In the genomic region with DNA sequence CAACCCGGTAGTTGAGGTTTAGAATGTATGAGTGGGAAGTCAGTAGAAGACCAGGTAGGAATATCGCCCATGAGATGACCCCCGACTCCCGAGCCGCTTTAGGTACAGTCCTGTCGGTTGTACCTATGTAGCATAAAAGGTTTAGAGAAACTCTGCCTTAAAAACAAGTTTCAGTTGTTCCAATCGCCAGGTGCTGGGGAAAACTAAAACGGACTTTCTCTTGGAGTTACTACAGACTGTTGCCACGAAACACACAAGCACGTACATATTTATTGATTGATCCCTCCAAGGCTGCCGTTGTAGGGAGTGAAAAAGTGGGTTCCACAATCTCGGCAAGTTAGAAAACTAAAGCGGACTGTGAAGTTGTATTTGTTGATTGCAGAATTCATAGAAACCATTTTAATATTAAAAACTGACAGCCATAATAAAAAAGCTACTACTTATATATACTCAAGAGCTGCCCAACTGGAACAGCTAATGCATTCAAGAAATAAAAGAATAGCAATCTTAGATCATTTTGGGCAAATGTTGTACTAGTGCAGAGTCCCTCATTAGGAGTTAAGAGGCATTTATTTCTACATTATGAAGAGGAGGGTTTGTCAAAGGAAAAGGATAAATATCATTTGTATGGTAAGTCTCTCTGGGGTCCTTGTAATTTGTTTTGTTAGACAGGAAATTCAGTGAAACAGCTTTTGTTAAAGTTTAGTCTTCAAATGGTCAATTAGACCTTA, we compare ENCODE assay signal across 7 mouse cellular contexts. TPM values are rescaled to one million over a fixed set of nuclear protein-coding genes. Genes with fewer than 3 reads are reported as not detected.
DNase-seq lines count a peak whose midpoint lies in the region; ATAC-seq lines count a peak whose summit lies in the region.

No protein-coding gene starts in this region.

- WGBS in neural tube, embryonic 11.5 days = 7% methylated on average over 13 of the region's 13 CpGs
- WGBS in embryonic facial prominence, embryonic 14.5 days = 5% methylated on average over 13 of the region's 13 CpGs
- 1% methylated on average over 13 of the region's 13 CpGs for WGBS in large intestine, adult 2 months
- 4% methylated on average over 13 of the region's 13 CpGs for WGBS in stomach, embryonic 14.5 days

- H3K36me3 ChIP-seq in neural tube, embryonic 11.5 days (ENCODE audit: control insufficient read depth, insufficient read depth, low read length) = no peaks in the 10 kb centered on the region
- H3K36me3 ChIP-seq in embryonic facial prominence, embryonic 14.5 days (ENCODE audit: control insufficient read depth, insufficient read depth, low read length) = no peaks in the 10 kb centered on the region
- H3K36me3 ChIP-seq in stomach, embryonic 14.5 days (ENCODE audit: control insufficient read depth, insufficient read depth, low read length) = no peaks in the 10 kb centered on the region; the same call in none of the 2 replicates

- no peak for DNase-seq in neural tube, embryonic 11.5 days (ENCODE audit: low spot score)
- DNase-seq in neural tube, embryonic 10.5 days (ENCODE audit: extremely low spot score, low spot score) = no peak
- DNase-seq in embryonic facial prominence, embryonic 14.5 days (ENCODE audit: low spot score) = peak; percentile 6
- DNase-seq in large intestine, adult 2 months (ENCODE audit: low read depth, low spot score) = peak; percentile 4
- no peak for DNase-seq in left cerebral cortex, adult 9 months (ENCODE audit: low spot score in 2 of 2)

- peak overlapping the region; percentile 55 for H3K4me2 ChIP-seq in neural tube, embryonic 11.5 days (ENCODE audit: low read depth)
- peak overlapping the region; percentile 61 for H3K4me2 ChIP-seq in embryonic facial prominence, embryonic 14.5 days (ENCODE audit: low read depth, low read length)
- H3K4me2 ChIP-seq in stomach, embryonic 14.5 days (replicated peaks; ENCODE audit: low read depth, low read length) = peak overlapping the region; percentile 76

- H3K27ac ChIP-seq in neural tube, embryonic 11.5 days (ENCODE audit: low read depth, low read length) = peak overlapping the region; percentile 97; the same call in 1 of the 2 replicates
- peak overlapping the region; percentile 97 for H3K27ac ChIP-seq in embryonic facial prominence, embryonic 14.5 days (replicated peaks; ENCODE audit: low read depth, low read length)
- peak overlapping the region; percentile 88; the same call in 1 of the 2 replicates for H3K27ac ChIP-seq in stomach, embryonic 14.5 days (ENCODE audit: low read length)

- H3K4me3 ChIP-seq in neural tube, embryonic 11.5 days (ENCODE audit: low read depth, low read length) = peak overlapping the region; percentile 86
- peak overlapping the region; percentile 90 for H3K4me3 ChIP-seq in embryonic facial prominence, embryonic 14.5 days (ENCODE audit: low read depth, low read length)
- H3K4me3 ChIP-seq in stomach, embryonic 14.5 days (ENCODE audit: low read depth, low read length) = peak overlapping the region; percentile 98

- no peaks in the 10 kb centered on the region for H3K9me3 ChIP-seq in neural tube, embryonic 11.5 days (ENCODE audit: control insufficient read depth, low read length)
- no peaks in the 10 kb centered on the region for H3K9me3 ChIP-seq in embryonic facial prominence, embryonic 14.5 days (ENCODE audit: control insufficient read depth, low read length)
- H3K9me3 ChIP-seq in stomach, embryonic 14.5 days (ENCODE audit: control insufficient read depth, low read depth, low read length) = no peaks in the 10 kb centered on the region

- no peaks in the 10 kb centered on the region for H3K27me3 ChIP-seq in neural tube, embryonic 11.5 days (ENCODE audit: control insufficient read depth, insufficient read depth, low read length)
- H3K27me3 ChIP-seq in embryonic facial prominence, embryonic 14.5 days (replicated peaks; ENCODE audit: control insufficient read depth, insufficient read depth, low read length) = no peaks in the 10 kb centered on the region
- no peaks in the 10 kb centered on the region for H3K27me3 ChIP-seq in stomach, embryonic 14.5 days (ENCODE audit: control insufficient read depth, insufficient read depth, low read length)

- ATAC-seq in neural tube, embryonic 11.5 days (ENCODE audit: insufficient read depth, low FRiP score, low TSS enrichment) = no peak; the same call in 1 of the 2 replicates
- ATAC-seq in embryonic facial prominence, embryonic 14.5 days (ENCODE audit: low read depth) = no peak
- no peak for ATAC-seq in stomach, embryonic 14.5 days (ENCODE audit: insufficient number of reproducible peaks, insufficient read depth, low FRiP score, low read depth)
- no peak for ATAC-seq in megakaryocyte-erythroid progenitor cell, adult 5-6 weeks (replicated peaks; ENCODE audit: low FRiP score, low TSS enrichment, poor library complexity, severe bottlenecking)

- H3K4me1 ChIP-seq in neural tube, embryonic 11.5 days (ENCODE audit: control insufficient read depth, insufficient read depth, low read length) = peaks cover 3% of the 10 kb centered on the region; the same call in 1 of the 2 replicates
- H3K4me1 ChIP-seq in embryonic facial prominence, embryonic 14.5 days (ENCODE audit: control insufficient read depth, insufficient read depth, low read length) = peaks cover 9% of the 10 kb centered on the region
- peaks cover 9% of the 10 kb centered on the region; the same call in 1 of the 2 replicates for H3K4me1 ChIP-seq in stomach, embryonic 14.5 days (ENCODE audit: control insufficient read depth, insufficient read depth, low read length)

- peak overlapping the region; percentile 98 for H3K9ac ChIP-seq in neural tube, embryonic 11.5 days (ENCODE audit: low read length)
- H3K9ac ChIP-seq in embryonic facial prominence, embryonic 14.5 days (ENCODE audit: low read depth, low read length) = peak overlapping the region; percentile 99
- H3K9ac ChIP-seq in stomach, embryonic 14.5 days (replicated peaks; ENCODE audit: low read depth, low read length) = peak overlapping the region; percentile 98

RNA-seq across cellular contexts. Expression of a gene that starts 1.2 kb away (rescaled TPM):
- polyA plus RNA-seq in neural tube, embryonic 11.5 days (2014; fragmentation: Nextera tagmentation; extraction: Ambion mirVana) = 83.2 and 86.9 TPM in 2 replicates
- polyA plus RNA-seq in embryonic facial prominence, embryonic 14.5 days (2014; fragmentation: Nextera tagmentation; extraction: Ambion mirVana) = 65.8 and 73.1 TPM in 2 replicates
- polyA plus RNA-seq in large intestine, adult 2 months (2012; rRNA removed) = 6.4 and 10.5 TPM in 2 replicates
- 83.9 and 88.6 TPM in 2 replicates for polyA plus RNA-seq in stomach, embryonic 14.5 days (2014; fragmentation: Nextera tagmentation; extraction: Ambion mirVana)
- 86.7 and 90.1 TPM in 2 replicates for total RNA-seq in megakaryocyte-erythroid progenitor cell, adult 5-6 weeks (2014; fragmentation: Nextera tagmentation)
- 191 and 209 TPM in 2 replicates for total RNA-seq in megakaryocyte-erythroid progenitor cell, adult 5-6 weeks (2017)

RNA-seq across cellular contexts. Expression of a gene that starts 43.3 kb away (rescaled TPM):
- 42.2 and 44.9 TPM in 2 replicates for polyA plus RNA-seq in neural tube, embryonic 11.5 days (2014; fragmentation: Nextera tagmentation; extraction: Ambion mirVana)
- polyA plus RNA-seq in embryonic facial prominence, embryonic 14.5 days (2014; fragmentation: Nextera tagmentation; extraction: Ambion mirVana) = 34.9 and 39.0 TPM in 2 replicates
- 8.0 and 11.6 TPM in 2 replicates for polyA plus RNA-seq in large intestine, adult 2 months (2012; rRNA removed)
- 41.4 and 43.9 TPM in 2 replicates for polyA plus RNA-seq in stomach, embryonic 14.5 days (2014; fragmentation: Nextera tagmentation; extraction: Ambion mirVana)
- total RNA-seq in megakaryocyte-erythroid progenitor cell, adult 5-6 weeks (2014; fragmentation: Nextera tagmentation) = 60.9 and 74.3 TPM in 2 replicates
- 99.4 and 111 TPM in 2 replicates for total RNA-seq in megakaryocyte-erythroid progenitor cell, adult 5-6 weeks (2017)

Comparison
In these comparisons a context has a peak if more than half of its experiments do, and no peak if none do; other contexts are left out.
1. DNase-seq: peak in embryonic facial prominence, embryonic 14.5 days (single experiment) and large intestine, adult 2 months (single experiment); none in neural tube, embryonic 11.5 days (single experiment), neural tube, embryonic 10.5 days (single experiment) and left cerebral cortex, adult 9 months (0 of 2).
2. Peak in every context shown above with its lines, with median percentiles within 50 percentile points of each other: H3K27ac ChIP-seq, H3K4me2 ChIP-seq, H3K4me3 ChIP-seq and H3K9ac ChIP-seq.